Mouse (Mus musculus) frontal cortex, postnatal 36 days (tissue): ENCODE data around the gene Vangl1.
"Not testable (repeated sequence)": the region's sequence is repeated elsewhere in the genome, so short reads cannot be mapped to it uniquely, and the experiment has no call there.

Experiments used
- DNase-seq, 2 experiments: peaks; one replicate each; pipeline ENCODE4 v3.0.0; 2022; ENCODE audit warnings: low spot score in 2 of 2

The Vangl1 gene

GRCm38 (mm10) chr3:102203781-102204721, at the start of gene Vangl1:
Vangl1 (minus strand) TSS chr3:102204693.
- peak; percentile 20 to 26 for DNase-seq

GRCm38 (mm10) chr3:102253554-102253953, 49.1 kb upstream of the Vangl1 start:
- no peak for DNase-seq

GRCm38 (mm10) chr3:102252927-102253326, 48.4 kb upstream of the Vangl1 start:
- DNase-seq = no peak

GRCm38 (mm10) chr3:102250873-102251272, 46.4 kb upstream of the Vangl1 start:
- no peak for DNase-seq

GRCm38 (mm10) chr3:102249401-102249991, 45.0 kb upstream of the Vangl1 start:
- DNase-seq = peak; percentile 56 to 82

- no peak for DNase-seq
Observed at GRCm38 (mm10) chr3:102244601-102245000, 40.1 kb upstream of the Vangl1 start.

- DNase-seq = peak; percentile 26 to 59
Observed at GRCm38 (mm10) chr3:102242854-102243253, 38.4 kb upstream of the Vangl1 start.

- no peak for DNase-seq
Observed at GRCm38 (mm10) chr3:102231418-102232134, 27.1 kb upstream of the Vangl1 start.

- no peak for DNase-seq
Observed at GRCm38 (mm10) chr3:102222756-102223155, 18.3 kb upstream of the Vangl1 start.

GRCm38 (mm10) chr3:102218301-102218700, 13.8 kb upstream of the Vangl1 start:
- DNase-seq = no peak

GRCm38 (mm10) chr3:102214736-102215135, 10.2 kb upstream of the Vangl1 start:
- no peak for DNase-seq

- DNase-seq = no peak
Observed at GRCm38 (mm10) chr3:102214299-102214698, 9.8 kb upstream of the Vangl1 start.

- no peak for DNase-seq
Observed at GRCm38 (mm10) chr3:102212896-102213295, 8.4 kb upstream of the Vangl1 start.

GRCm38 (mm10) chr3:102212336-102212735, 7.8 kb upstream of the Vangl1 start:
- DNase-seq = no peak

- DNase-seq = no peak
Observed at GRCm38 (mm10) chr3:102211340-102211739, 6.8 kb upstream of the Vangl1 start.

GRCm38 (mm10) chr3:102210775-102211174, 6.3 kb upstream of the Vangl1 start:
- no peak for DNase-seq

- no peak for DNase-seq
Observed at GRCm38 (mm10) chr3:102208861-102209260, 4.4 kb upstream of the Vangl1 start.

- DNase-seq = no peak
Observed at GRCm38 (mm10) chr3:102205458-102205830, 951 bp upstream of the Vangl1 start.

- not testable (repeated sequence) for DNase-seq
Observed at GRCm38 (mm10) chr3:102204734-102205457, 403 bp upstream of the Vangl1 start.

GRCm38 (mm10) chr3:102203131-102203530, 1.4 kb downstream of the Vangl1 start:
- DNase-seq = no peak

GRCm38 (mm10) chr3:102199991-102200390, 4.5 kb downstream of the Vangl1 start:
- DNase-seq = no peak

- no peak for DNase-seq
Observed at GRCm38 (mm10) chr3:102199226-102199625, 5.3 kb downstream of the Vangl1 start.
